Mouse (Mus musculus): Measurements from ENCODE around the gene Lman2. TPM values are rescaled to one million over a fixed set of nuclear protein-coding genes. Genes with fewer than 3 reads are reported as not detected.

Lman2 gene
- polyA plus RNA-seq, 1 experiment from 2014 or later, result 36.5 TPM

GRCm38 (mm10) chr13:55374206-55374924 lies 11.8 kb upstream of the Lman2 start:
- 55% methylated on average over 6 of the region's 6 CpGs for WGBS
- no peak for ATAC-seq (ENCODE audit: low read depth)
- Histone ChIP-seq H3K4me3 (ENCODE audit: low read depth, low read length) (no peak overlapping the region), H3K27ac (ENCODE audit: low read depth, low read length) (no peak overlapping the region), H3K4me1 (ENCODE audit: control insufficient read depth, insufficient read depth, low read length) (no peaks in the 10 kb centered on the region), H3K9ac (replicated peaks; ENCODE audit: low read depth, low read length) (no peak overlapping the region), H3K4me2 (ENCODE audit: low read depth, low read length) (no peak overlapping the region), H3K27me3 (ENCODE audit: control insufficient read depth, insufficient read depth, low read length) (peaks cover 11% of the 10 kb centered on the region), H3K36me3 (ENCODE audit: control insufficient read depth, insufficient read depth, low read length) (no peaks in the 10 kb centered on the region), H3K9me3 (ENCODE audit: control insufficient read depth, low read length) (no peaks in the 10 kb centered on the region)

GRCm38 (mm10) chr13:55371740-55372139 lies 9.2 kb upstream of the Lman2 start:
- no peak overlapping the region for H3K4me2 ChIP-seq (ENCODE audit: low read depth, low read length)
- no peaks in the 10 kb centered on the region for H3K9me3 ChIP-seq (ENCODE audit: control insufficient read depth, low read length)
- no peaks in the 10 kb centered on the region for H3K36me3 ChIP-seq (ENCODE audit: control insufficient read depth, insufficient read depth, low read length)
- ATAC-seq (ENCODE audit: low read depth), result no peak
- H3K9ac ChIP-seq (replicated peaks; ENCODE audit: low read depth, low read length), result no peak overlapping the region
- no peaks in the 10 kb centered on the region for H3K27me3 ChIP-seq (ENCODE audit: control insufficient read depth, insufficient read depth, low read length)
- 64% methylated on average over 5 of the region's 5 CpGs for WGBS
- H3K4me3 ChIP-seq (ENCODE audit: low read depth, low read length), result no peak overlapping the region
- no peak overlapping the region for H3K27ac ChIP-seq (ENCODE audit: low read depth, low read length)
- no peaks in the 10 kb centered on the region for H3K4me1 ChIP-seq (ENCODE audit: control insufficient read depth, insufficient read depth, low read length)

GRCm38 (mm10) chr13:55371007-55371681 lies 8.6 kb upstream of the Lman2 start:
- no peak for ATAC-seq (ENCODE audit: low read depth)
- H3K27ac ChIP-seq (ENCODE audit: low read depth, low read length), result no peak overlapping the region
- H3K27me3 ChIP-seq (ENCODE audit: control insufficient read depth, insufficient read depth, low read length), result no peaks in the 10 kb centered on the region
- no peak overlapping the region for H3K4me2 ChIP-seq (ENCODE audit: low read depth, low read length)
- H3K36me3 ChIP-seq (ENCODE audit: control insufficient read depth, insufficient read depth, low read length), result no peaks in the 10 kb centered on the region
- no peak overlapping the region for H3K9ac ChIP-seq (replicated peaks; ENCODE audit: low read depth, low read length)
- no peaks in the 10 kb centered on the region for H3K9me3 ChIP-seq (ENCODE audit: control insufficient read depth, low read length)
- no peak overlapping the region for H3K4me3 ChIP-seq (ENCODE audit: low read depth, low read length)
- 76% methylated on average over 8 of the region's 8 CpGs for WGBS
- no peaks in the 10 kb centered on the region for H3K4me1 ChIP-seq (ENCODE audit: control insufficient read depth, insufficient read depth, low read length)

GRCm38 (mm10) chr13:55370234-55370633 lies 7.7 kb upstream of the Lman2 start:
- Histone ChIP-seq H3K4me1 (ENCODE audit: control insufficient read depth, insufficient read depth, low read length) (no peaks in the 10 kb centered on the region), H3K27me3 (ENCODE audit: control insufficient read depth, insufficient read depth, low read length) (no peaks in the 10 kb centered on the region), H3K9ac (replicated peaks; ENCODE audit: low read depth, low read length) (no peak overlapping the region), H3K4me3 (ENCODE audit: low read depth, low read length) (no peak overlapping the region), H3K4me2 (ENCODE audit: low read depth, low read length) (no peak overlapping the region), H3K27ac (ENCODE audit: low read depth, low read length) (no peak overlapping the region), H3K36me3 (ENCODE audit: control insufficient read depth, insufficient read depth, low read length) (no peaks in the 10 kb centered on the region), H3K9me3 (ENCODE audit: control insufficient read depth, low read length) (no peaks in the 10 kb centered on the region)
- WGBS, result 72% methylated on average over 3 of the region's 3 CpGs
- no peak for ATAC-seq (ENCODE audit: low read depth)

- ATAC-seq (ENCODE audit: low read depth), result no peak
- Histone ChIP-seq H3K4me3 (ENCODE audit: low read depth, low read length) (no peak within 1 kb of the TSS), H3K36me3 (ENCODE audit: control insufficient read depth, insufficient read depth, low read length) (no peaks in the 10 kb centered on the region), H3K27ac (ENCODE audit: low read depth, low read length) (no peak within 1 kb of the TSS), H3K4me2 (ENCODE audit: low read depth, low read length) (no peak within 1 kb of the TSS), H3K27me3 (ENCODE audit: control insufficient read depth, insufficient read depth, low read length) (no peaks in the 10 kb centered on the region), H3K9me3 (ENCODE audit: control insufficient read depth, low read length) (no peaks in the 10 kb centered on the region), H3K9ac (replicated peaks; ENCODE audit: low read depth, low read length) (no peak within 1 kb of the TSS), H3K4me1 (ENCODE audit: control insufficient read depth, insufficient read depth, low read length) (no peaks in the 10 kb centered on the region)
- 63% methylated on average over 13 of the region's 13 CpGs for WGBS
These were observed 7.0 kb upstream of the Lman2 start, which contains the start of gene Rgs14 for GRCm38 (mm10) chr13:55369531-55370114. Gene Rgs14 (plus strand): TSS chr13:55369732.

- Histone ChIP-seq H3K36me3 (ENCODE audit: control insufficient read depth, insufficient read depth, low read length) (no peaks in the 10 kb centered on the region), H3K9me3 (ENCODE audit: control insufficient read depth, low read length) (no peaks in the 10 kb centered on the region), H3K27ac (ENCODE audit: low read depth, low read length) (no peak overlapping the region), H3K4me2 (ENCODE audit: low read depth, low read length) (no peak overlapping the region), H3K27me3 (ENCODE audit: control insufficient read depth, insufficient read depth, low read length) (no peaks in the 10 kb centered on the region), H3K4me3 (ENCODE audit: low read depth, low read length) (no peak overlapping the region), H3K4me1 (ENCODE audit: control insufficient read depth, insufficient read depth, low read length) (no peaks in the 10 kb centered on the region), H3K9ac (replicated peaks; ENCODE audit: low read depth, low read length) (no peak overlapping the region)
- no peak for ATAC-seq (ENCODE audit: low read depth)
- 81% methylated on average over 7 of the region's 7 CpGs for WGBS
These were observed 5.8 kb upstream of the Lman2 start for GRCm38 (mm10) chr13:55368401-55368800.

- H3K4me3 ChIP-seq (ENCODE audit: low read depth, low read length), result peak overlapping the region; percentile 88
- ATAC-seq (ENCODE audit: low read depth), result peak; percentile 63
These were observed 570 bp downstream of the Lman2 start for GRCm38 (mm10) chr13:55361974-55362452.

GRCm38 (mm10) chr13:55361145-55361544 lies 1.4 kb downstream of the Lman2 start:
- Histone ChIP-seq H3K27me3 (ENCODE audit: control insufficient read depth, insufficient read depth, low read length) (no peaks in the 10 kb centered on the region), H3K4me1 (ENCODE audit: control insufficient read depth, insufficient read depth, low read length) (peaks cover 11% of the 10 kb centered on the region), H3K4me3 (ENCODE audit: low read depth, low read length) (peak overlapping the region; percentile 88; the same call in 1 of the 2 replicates), H3K9me3 (ENCODE audit: control insufficient read depth, low read length) (no peaks in the 10 kb centered on the region), H3K4me2 (ENCODE audit: low read depth, low read length) (peak overlapping the region; percentile 90), H3K36me3 (ENCODE audit: control insufficient read depth, insufficient read depth, low read length) (peaks cover 11% of the 10 kb centered on the region; the same call in 1 of the 2 replicates), H3K27ac (ENCODE audit: low read depth, low read length) (no peak overlapping the region), H3K9ac (replicated peaks; ENCODE audit: low read depth, low read length) (no peak overlapping the region)
- no peak for ATAC-seq (ENCODE audit: low read depth)

More at GRCm38 (mm10) chr13:55361974-55362452, 570 bp downstream of the Lman2 start:
- H3K9ac ChIP-seq (replicated peaks; ENCODE audit: low read depth, low read length), result peak overlapping the region; percentile 88
- peak overlapping the region; percentile 90 for H3K4me2 ChIP-seq (ENCODE audit: low read depth, low read length)
- under 1% methylated on average over 32 of the region's 32 CpGs for WGBS
- peak overlapping the region; percentile 82 for H3K27ac ChIP-seq (ENCODE audit: low read depth, low read length)
- H3K36me3 ChIP-seq (ENCODE audit: control insufficient read depth, insufficient read depth, low read length), result peaks cover 11% of the 10 kb centered on the region; the same call in 1 of the 2 replicates
- H3K9me3 ChIP-seq (ENCODE audit: control insufficient read depth, low read length), result no peaks in the 10 kb centered on the region
- peaks cover 11% of the 10 kb centered on the region for H3K4me1 ChIP-seq (ENCODE audit: control insufficient read depth, insufficient read depth, low read length)
- H3K27me3 ChIP-seq (ENCODE audit: control insufficient read depth, insufficient read depth, low read length), result no peaks in the 10 kb centered on the region

- Histone ChIP-seq H3K36me3 (ENCODE audit: control insufficient read depth, insufficient read depth, low read length) (peaks cover 63% of the 10 kb centered on the region), H3K4me1 (ENCODE audit: control insufficient read depth, insufficient read depth, low read length) (no peaks in the 10 kb centered on the region), H3K4me2 (ENCODE audit: low read depth, low read length) (no peak overlapping the region), H3K9me3 (ENCODE audit: control insufficient read depth, low read length) (no peaks in the 10 kb centered on the region), H3K27me3 (ENCODE audit: control insufficient read depth, insufficient read depth, low read length) (no peaks in the 10 kb centered on the region), H3K4me3 (ENCODE audit: low read depth, low read length) (no peak overlapping the region), H3K9ac (replicated peaks; ENCODE audit: low read depth, low read length) (no peak overlapping the region), H3K27ac (ENCODE audit: low read depth, low read length) (no peak overlapping the region)
- WGBS, result 91% methylated on average over 11 of the region's 11 CpGs
- ATAC-seq (ENCODE audit: low read depth), result no peak
These were observed 15.8 kb downstream of the Lman2 start for GRCm38 (mm10) chr13:55346745-55347144.
